Mouse (Mus musculus) right cerebral cortex, postnatal 14 days (tissue): ENCODE results near the gene Ccm2.

Experiments
- DNase-seq: peaks from one replicate; pipeline ENCODE4 v3.0.0; 2022

Ccm2 gene

DNA sequence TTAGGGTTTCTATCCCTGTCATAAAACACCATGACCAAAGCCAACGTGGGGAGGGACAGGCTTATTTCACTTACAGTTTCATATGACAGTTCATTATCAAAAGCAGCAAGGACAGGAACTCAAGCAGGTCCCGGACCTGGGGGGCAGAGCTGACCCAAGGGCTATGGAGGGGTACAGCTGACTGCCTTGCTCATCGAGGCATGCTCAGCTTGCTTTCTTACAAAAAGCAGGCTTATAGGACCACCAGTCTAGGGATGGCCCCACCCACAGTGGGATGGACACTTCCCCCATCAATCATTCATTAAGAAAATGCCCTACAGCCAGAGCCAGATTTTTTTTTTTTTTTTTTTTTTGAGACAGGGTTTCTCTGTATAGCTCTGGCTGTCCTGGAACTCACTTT is 15.9 kb upstream of the Ccm2 start:
- DNase-seq, result no peak

- no peak for DNase-seq
Measured at GRCm38 (mm10) chr11:6544683-6545082, 2.0 kb upstream of the Ccm2 start.

DNA sequence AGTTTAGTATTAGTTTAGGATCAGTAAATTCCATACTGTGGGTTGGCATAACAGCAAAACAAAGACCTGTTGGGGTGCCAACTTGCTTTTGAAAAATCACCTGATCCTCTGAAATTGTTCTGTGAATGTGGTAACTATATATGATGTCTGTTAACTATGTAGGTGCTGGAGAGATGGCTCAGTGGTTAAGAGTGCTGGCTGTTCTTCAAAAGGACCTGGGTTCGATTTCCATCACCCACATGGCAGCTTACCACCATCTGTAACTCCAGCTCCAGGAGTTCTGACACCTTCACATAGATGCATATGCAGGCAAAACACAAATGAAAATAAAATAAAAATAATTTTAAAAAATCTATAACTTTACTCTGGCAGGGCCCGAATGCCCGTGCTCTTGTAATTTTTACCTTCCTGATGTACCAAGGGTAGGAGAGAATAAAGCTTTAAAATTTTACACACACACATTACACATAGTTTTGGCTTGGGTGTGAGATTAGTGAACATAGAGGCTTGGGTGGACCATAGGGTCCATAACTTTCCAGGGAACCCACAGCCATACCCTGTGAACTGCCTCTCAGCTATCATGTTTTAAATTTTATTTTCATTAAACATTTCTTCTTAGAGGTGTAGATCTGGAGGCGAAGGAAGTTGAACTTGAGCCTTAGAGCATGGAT is 1.4 kb upstream of the Ccm2 start:
- no peak for DNase-seq

DNA sequence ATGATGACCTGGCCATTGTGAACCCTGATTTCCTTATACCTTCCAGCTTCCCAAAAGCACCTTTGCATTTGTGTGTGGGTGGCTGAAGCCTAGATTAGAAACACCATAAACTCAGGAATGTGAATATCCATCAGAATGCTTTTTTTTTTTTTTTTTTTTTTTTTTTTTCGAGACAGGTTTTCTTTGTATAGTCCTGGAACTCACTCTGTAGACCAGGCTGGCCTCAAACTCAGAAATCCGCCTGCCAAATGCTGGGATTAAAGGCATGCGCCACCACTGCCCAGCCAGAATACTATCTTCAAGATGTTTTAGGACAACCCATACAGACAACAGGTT is 862 bp upstream of the Ccm2 start:
- no peak for DNase-seq

DNA sequence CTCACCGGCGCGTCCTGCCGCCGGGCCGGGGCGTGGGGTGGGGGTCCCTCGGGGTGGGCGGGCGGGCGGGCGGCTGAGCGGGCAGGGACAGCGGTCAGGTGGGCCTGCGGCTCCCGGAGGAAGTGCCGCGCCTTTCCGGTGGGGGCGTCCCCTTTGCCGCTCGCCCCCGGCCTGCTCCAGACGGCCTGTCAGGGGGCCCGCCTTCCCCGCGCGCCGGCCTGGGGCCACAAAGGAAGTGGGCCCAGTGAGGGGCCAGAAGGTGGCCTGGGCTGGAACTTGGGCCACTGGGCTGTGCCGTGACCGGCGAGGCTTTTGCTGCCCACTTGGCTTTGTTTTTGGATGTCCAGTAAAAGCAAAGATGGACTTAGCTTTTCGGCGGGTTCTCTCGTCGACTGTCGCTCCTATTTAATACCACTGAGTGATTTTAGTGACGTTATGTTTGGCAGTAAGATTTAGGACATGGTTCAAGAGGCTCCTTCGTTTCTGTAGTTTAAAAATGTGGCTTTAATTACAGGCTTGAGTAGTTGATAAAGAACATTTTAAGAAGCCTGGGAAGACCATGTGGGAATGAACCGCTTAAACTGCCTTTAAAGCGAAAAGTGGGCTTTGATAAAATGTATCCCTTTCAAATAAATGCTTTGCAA is 472 bp downstream of the Ccm2 start:
- peak; percentile 51 for DNase-seq

GRCm38 (mm10) chr11:6547696-6548325 is 1.1 kb downstream of the Ccm2 start:
- DNase-seq, result no peak

GRCm38 (mm10) chr11:6549770-6550169 is 3.1 kb downstream of the Ccm2 start:
- no peak for DNase-seq

- DNase-seq, result no peak
Measured at GRCm38 (mm10) chr11:6550201-6550600, 3.5 kb downstream of the Ccm2 start.

- no peak for DNase-seq
Measured at GRCm38 (mm10) chr11:6558234-6558633, 11.5 kb downstream of the Ccm2 start.

DNA sequence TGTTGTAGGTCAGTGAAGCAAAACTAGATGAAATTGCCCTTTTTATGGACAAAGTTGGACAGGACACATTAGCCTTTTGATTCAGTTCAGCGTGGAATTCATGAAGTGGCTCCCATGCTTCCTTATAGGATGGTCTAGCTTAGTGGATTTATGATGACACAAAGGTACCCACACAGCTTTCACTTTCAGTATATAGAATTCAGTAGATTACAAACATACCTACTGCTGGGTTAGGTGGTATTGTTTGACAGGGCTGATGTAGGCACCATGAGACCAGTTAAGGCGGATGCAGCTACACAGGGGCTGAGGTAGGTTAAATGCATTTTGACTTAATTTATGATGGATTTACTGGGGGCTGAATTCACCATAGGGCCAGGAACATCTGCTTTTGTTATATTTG is 13.3 kb downstream of the Ccm2 start:
- no peak for DNase-seq

- no peak for DNase-seq
Measured at GRCm38 (mm10) chr11:6560655-6561360, 14.1 kb downstream of the Ccm2 start.

GRCm38 (mm10) chr11:6561474-6561873 is 14.8 kb downstream of the Ccm2 start:
- no peak for DNase-seq

DNA sequence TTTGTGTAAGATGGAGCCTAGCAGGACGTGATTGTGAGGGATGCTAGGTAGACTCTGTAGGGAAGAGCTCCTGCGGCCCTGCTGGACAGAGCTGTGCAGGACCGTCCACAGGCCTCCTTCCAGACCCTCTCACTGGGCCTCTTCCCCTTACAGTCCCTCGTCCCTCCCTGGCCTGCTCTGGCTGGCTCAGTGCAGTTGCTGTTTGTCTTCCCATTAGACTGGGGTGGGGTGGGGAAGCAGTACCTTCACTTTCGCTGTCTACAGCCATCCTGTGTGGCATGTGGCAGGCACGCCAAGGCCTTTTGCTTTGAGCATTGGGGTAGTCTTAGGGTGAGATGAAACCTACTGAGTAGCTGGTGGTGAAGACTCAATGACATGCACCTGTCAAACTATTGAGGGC is 15.7 kb downstream of the Ccm2 start:
- no peak for DNase-seq

- no peak for DNase-seq
Measured at GRCm38 (mm10) chr11:6563201-6563600, 16.5 kb downstream of the Ccm2 start.

DNA sequence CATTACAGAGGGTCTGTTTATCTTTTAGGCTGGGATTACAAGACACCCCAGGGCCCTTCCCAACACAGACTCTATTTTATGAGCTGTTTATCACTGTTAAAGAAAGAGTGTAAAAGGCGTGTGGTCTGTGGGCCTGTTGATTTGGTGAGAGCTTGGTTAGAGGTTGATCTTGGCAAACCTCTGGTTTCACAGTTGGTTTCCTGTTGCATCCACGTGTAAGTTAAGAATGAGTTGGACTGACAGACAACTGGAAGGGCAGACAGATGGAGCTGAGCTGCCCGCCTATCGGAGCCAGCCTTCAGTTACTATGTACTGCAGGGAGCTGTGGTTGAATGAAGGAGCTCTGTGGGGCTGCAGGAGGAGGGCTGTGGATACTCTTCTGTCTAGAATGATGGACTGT is 19.8 kb downstream of the Ccm2 start:
- DNase-seq, result no peak

GRCm38 (mm10) chr11:6567951-6568350 is 21.3 kb downstream of the Ccm2 start:
- no peak for DNase-seq

GRCm38 (mm10) chr11:6568584-6569409 is 22.1 kb downstream of the Ccm2 start:
- peak; percentile 32 for DNase-seq

DNA sequence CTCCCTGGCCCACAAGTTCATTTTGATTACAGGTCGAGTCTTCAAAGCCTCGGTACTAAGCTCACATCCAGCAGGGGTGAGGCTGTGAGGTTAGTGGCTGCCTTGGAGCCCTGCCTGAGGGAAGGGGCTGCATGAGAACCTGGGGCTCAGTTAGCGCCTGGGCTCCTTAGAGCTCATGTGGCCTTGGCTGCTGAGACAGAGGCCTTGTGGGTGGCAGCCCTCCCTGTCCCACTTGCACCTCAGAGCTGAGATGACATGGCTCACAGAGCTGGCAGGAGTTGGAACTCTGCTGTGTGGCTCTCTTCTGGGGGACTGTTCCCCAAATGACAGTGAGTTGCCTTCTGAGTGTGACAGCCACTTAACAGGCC is 22.7 kb downstream of the Ccm2 start:
- DNase-seq, result no peak

GRCm38 (mm10) chr11:6576151-6576550 is 29.5 kb downstream of the Ccm2 start:
- no peak for DNase-seq

- DNase-seq, result no peak
Measured at GRCm38 (mm10) chr11:6579361-6579760, 32.7 kb downstream of the Ccm2 start.

DNA sequence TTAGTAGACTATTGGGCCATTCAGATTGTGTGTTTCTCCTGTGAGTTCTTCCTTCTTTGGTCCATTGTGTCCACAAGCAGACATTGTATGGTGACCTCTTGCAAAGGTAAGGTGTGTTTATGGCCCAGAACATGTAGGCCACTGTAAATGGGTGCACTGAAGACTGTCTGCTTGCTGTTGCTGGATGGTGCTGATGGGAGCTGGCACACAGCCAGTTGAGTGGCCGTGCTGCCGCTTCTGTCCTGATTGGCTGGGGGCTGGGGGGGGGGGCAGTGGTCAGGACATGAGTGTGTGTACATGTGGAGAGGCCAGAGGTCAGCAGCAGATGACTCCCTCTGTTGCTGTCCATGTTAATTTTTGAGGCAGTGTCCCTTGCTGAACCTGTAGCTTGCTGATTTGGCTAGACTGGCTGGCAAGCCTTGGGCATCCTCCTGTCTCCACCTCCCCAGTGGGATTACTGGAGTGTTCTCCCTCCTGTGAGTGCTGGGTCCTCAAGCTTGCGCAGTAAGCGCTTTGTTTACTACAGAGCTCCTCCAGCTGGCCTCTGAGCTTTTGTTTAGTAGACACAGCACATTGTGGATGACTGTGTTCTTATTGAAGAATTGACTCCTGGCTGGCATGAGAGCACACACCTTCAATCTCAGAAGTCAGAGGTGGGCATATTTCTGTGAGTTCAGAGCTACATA is 33.5 kb downstream of the Ccm2 start:
- DNase-seq, result no peak

DNA sequence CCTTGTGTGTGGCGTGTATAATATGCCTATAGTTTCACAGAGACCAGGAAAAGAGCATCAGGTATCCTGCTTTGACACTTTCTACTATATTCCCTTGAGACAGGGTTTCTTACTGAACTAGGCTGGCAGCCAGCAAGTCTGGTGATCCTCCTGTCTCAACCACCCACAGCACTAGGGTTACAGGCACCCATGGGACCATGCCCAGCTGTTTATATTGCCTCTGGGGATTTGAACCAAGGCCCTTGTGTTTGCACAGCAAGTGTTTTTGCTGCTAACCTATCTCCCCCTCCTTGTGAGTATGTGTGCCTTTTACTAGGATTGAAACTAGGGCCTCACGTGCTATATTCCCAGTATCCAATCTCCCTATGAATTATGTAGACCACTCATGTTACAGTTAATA is 34.9 kb downstream of the Ccm2 start:
- DNase-seq, result no peak

GRCm38 (mm10) chr11:6585748-6586147 is 39.1 kb downstream of the Ccm2 start:
- no peak for DNase-seq
